Mouse (Mus musculus) liver, postnatal 0 days (tissue): ENCODE data around the gene Laptm5. TPM values are rescaled to one million over a fixed set of nuclear protein-coding genes. Genes with fewer than 3 reads are reported as not detected.
A peak's percentile ranks its signal among the peaks of the same experiment; 100 is the strongest.

Experiments
- ATAC-seq: fragments of 200-750 bp; cut with Nextera tagmentation; 2 replicates; pipeline ENCODE4 v1.8.0; 2017; ENCODE audit warnings: mild to moderate bottlenecking, moderate library complexity
- DNase-seq: peaks from one replicate; pipeline ENCODE4 v3.0.0-alpha.2; 2016
- H3K27ac ChIP-seq: fragments of 300-500 bp; sonication (generic); 2 replicates; pipeline ENCODE4 v1.5.1; 2014; ENCODE audit warnings: antibody characterized with exemption, moderate library complexity, mild to moderate bottlenecking, low read depth
- H3K27me3 ChIP-seq: fragments of 300-500 bp; sonication (generic); 2 replicates; pipeline ENCODE4 v1.6.1; 2014; ENCODE audit warnings: low read length, control low read depth, mixed read lengths; ENCODE audit not compliant: insufficient read depth
- H3K36me3 ChIP-seq: fragments of 300-500 bp; sonication (generic); replicated peaks from 2 replicates; pipeline ENCODE4 v1.6.1; 2014; ENCODE audit warnings: mild to moderate bottlenecking, control low read depth, low read length, moderate library complexity, mixed read lengths; ENCODE audit not compliant: insufficient read depth
- H3K4me1 ChIP-seq: fragments of 300-500 bp; sonication (generic); 2 replicates; pipeline ENCODE4 v1.6.1; 2014; ENCODE audit warnings: antibody characterized with exemption, mild to moderate bottlenecking, control low read depth; ENCODE audit not compliant: insufficient read depth
- H3K4me2 ChIP-seq: fragments of 300-500 bp; sonication (generic); 2 replicates; pipeline ENCODE4 v1.6.1; 2014; ENCODE audit warnings: low read depth, mild to moderate bottlenecking, low read length, moderate library complexity, mixed read lengths
- H3K4me3 ChIP-seq: fragments of 300-500 bp; sonication (generic); 2 replicates; pipeline ENCODE4 v1.5.1; 2014; ENCODE audit warnings: low read depth, low read length
- H3K9ac ChIP-seq: fragments of 300-500 bp; sonication (generic); replicated peaks from 2 replicates; pipeline ENCODE4 v1.6.1; 2014; ENCODE audit warnings: mild to moderate bottlenecking, moderate library complexity
- H3K9me3 ChIP-seq: fragments of 300-500 bp; sonication (generic); 2 replicates; pipeline ENCODE4 v1.6.1; 2016; ENCODE audit warnings: mild to moderate bottlenecking, control low read depth, low read length, mixed read lengths
- CTCF ChIP-seq: sonication (generic); IDR thresholded peaks from 2 replicates; pipeline ENCODE4 v1.5.1; 2016; ENCODE audit warnings: antibody characterized with exemption, low read depth
- EP300 ChIP-seq: IDR thresholded peaks from 2 replicates; pipeline ENCODE4 v1.6.1; 2016; ENCODE audit warnings: antibody characterized with exemption, low read depth, mild to moderate bottlenecking
- WGBS: fragments of 180-500 bp; shearing (Covaris S2); extraction: QIAGEN DNeasy Blood & Tissue Kit; methylation state at CpG from one replicate; pipeline ENCODE4 v1.1.7; 2014; ENCODE audit not compliant: insufficient replicate concordance; 5-methylcytosine and 5-hydroxymethylcytosine counted together
- polyA plus RNA-seq: library from polyadenylated mRNA; unstranded; fragments of >200 nt; fragmentation: Nextera tagmentation; extraction: Ambion mirVana; gene quantifications from 2 replicates; pipeline ENCODE4 v1.2.1, GENCODE M21; 2015

The Laptm5 gene
- 109 and 113 TPM in 2 replicates for polyA plus RNA-seq

- 25% methylated on average over 11 of the region's 11 CpGs for WGBS
- peak; percentile 62 for ATAC-seq
- H3K27me3 ChIP-seq = no peaks in the 10 kb centered on the region
- peak within 1 kb of the TSS; percentile 89 for H3K27ac ChIP-seq
- peak within 1 kb of the TSS; percentile 41 for H3K4me3 ChIP-seq
- H3K36me3 ChIP-seq = no peaks in the 10 kb centered on the region
- peak within 1 kb of the TSS; percentile 73 for H3K9ac ChIP-seq
- peak within 1 kb of the TSS; percentile 67 for H3K4me2 ChIP-seq
- H3K9me3 ChIP-seq = no peaks in the 10 kb centered on the region
- peak; percentile 69 for DNase-seq
- peaks cover 12% of the 10 kb centered on the region for H3K4me1 ChIP-seq
- TF ChIP-seq EP300 (no peak), CTCF (no peak)
These were observed at the start of gene Laptm5 for GRCm38 (mm10) chr4:130913077-130913476. Gene Laptm5 (plus strand): TSS chr4:130913125.

- WGBS = 47% methylated on average over 5 of the region's 9 CpGs
- Histone ChIP-seq H3K9ac (no peak overlapping the region), H3K36me3 (no peaks in the 10 kb centered on the region), H3K4me3 (no peak overlapping the region), H3K4me1 (no peaks in the 10 kb centered on the region), H3K4me2 (no peak overlapping the region), H3K9me3 (no peaks in the 10 kb centered on the region), H3K27ac (no peak overlapping the region), H3K27me3 (peaks cover 20% of the 10 kb centered on the region; the same call in 1 of the 2 replicates)
- ATAC-seq = no peak
- no peak for DNase-seq
- TF ChIP-seq CTCF (no peak), EP300 (no peak)
These were observed 47.5 kb upstream of the Laptm5 start for GRCm38 (mm10) chr4:130865460-130865859.

- Histone ChIP-seq H3K9ac (no peak overlapping the region), H3K4me3 (no peak overlapping the region), H3K36me3 (no peaks in the 10 kb centered on the region), H3K4me1 (no peaks in the 10 kb centered on the region), H3K27me3 (peaks cover 18% of the 10 kb centered on the region; the same call in 1 of the 2 replicates), H3K4me2 (no peak overlapping the region), H3K27ac (no peak overlapping the region), H3K9me3 (no peaks in the 10 kb centered on the region)
- WGBS = 45% methylated on average over 8 of the region's 8 CpGs
- ATAC-seq (no peak), DNase-seq (no peak)
- TF ChIP-seq EP300 (no peak), CTCF (no peak)
These were observed 47.0 kb upstream of the Laptm5 start for GRCm38 (mm10) chr4:130865901-130866371.

GRCm38 (mm10) chr4:130867940-130868339, 45.0 kb upstream of the Laptm5 start:
- no peak overlapping the region for H3K9ac ChIP-seq
- H3K4me1 ChIP-seq = no peaks in the 10 kb centered on the region
- no peaks in the 10 kb centered on the region for H3K36me3 ChIP-seq
- WGBS = 46% methylated on average over 6 of the region's 6 CpGs
- H3K4me2 ChIP-seq = no peak overlapping the region
- no peak overlapping the region for H3K27ac ChIP-seq
- H3K4me3 ChIP-seq = no peak overlapping the region
- H3K9me3 ChIP-seq = no peaks in the 10 kb centered on the region
- ATAC-seq = no peak
- H3K27me3 ChIP-seq = peaks cover 4% of the 10 kb centered on the region; the same call in 1 of the 2 replicates
- TF ChIP-seq CTCF = no peak
- TF ChIP-seq EP300 = no peak
- DNase-seq = no peak

- no peak overlapping the region for H3K9ac ChIP-seq
- TF ChIP-seq CTCF = no peak
- TF ChIP-seq EP300 = no peak
- H3K9me3 ChIP-seq = no peaks in the 10 kb centered on the region
- H3K27ac ChIP-seq = no peak overlapping the region
- peaks cover 4% of the 10 kb centered on the region; the same call in 1 of the 2 replicates for H3K27me3 ChIP-seq
- ATAC-seq (no peak), DNase-seq (no peak)
- H3K4me2 ChIP-seq = no peak overlapping the region
- WGBS = 42% methylated on average over 5 of the region's 5 CpGs
- no peaks in the 10 kb centered on the region for H3K36me3 ChIP-seq
- no peak overlapping the region for H3K4me3 ChIP-seq
- no peaks in the 10 kb centered on the region for H3K4me1 ChIP-seq
These were observed 44.1 kb upstream of the Laptm5 start for GRCm38 (mm10) chr4:130868803-130869202.

GRCm38 (mm10) chr4:130872414-130872813, 40.5 kb upstream of the Laptm5 start:
- no peak overlapping the region for H3K4me3 ChIP-seq
- WGBS = 59% methylated on average over 11 of the region's 11 CpGs
- no peaks in the 10 kb centered on the region for H3K9me3 ChIP-seq
- H3K4me1 ChIP-seq = no peaks in the 10 kb centered on the region
- H3K27ac ChIP-seq = no peak overlapping the region
- no peaks in the 10 kb centered on the region for H3K36me3 ChIP-seq
- no peak overlapping the region for H3K9ac ChIP-seq
- no peak overlapping the region for H3K4me2 ChIP-seq
- TF ChIP-seq EP300 (no peak), CTCF (no peak)
- no peak for ATAC-seq
- DNase-seq = no peak
- peaks cover 7% of the 10 kb centered on the region; the same call in 1 of the 2 replicates for H3K27me3 ChIP-seq
